33 mouse cellular contexts compared by ENCODE assay signal in the genomic region with DNA sequence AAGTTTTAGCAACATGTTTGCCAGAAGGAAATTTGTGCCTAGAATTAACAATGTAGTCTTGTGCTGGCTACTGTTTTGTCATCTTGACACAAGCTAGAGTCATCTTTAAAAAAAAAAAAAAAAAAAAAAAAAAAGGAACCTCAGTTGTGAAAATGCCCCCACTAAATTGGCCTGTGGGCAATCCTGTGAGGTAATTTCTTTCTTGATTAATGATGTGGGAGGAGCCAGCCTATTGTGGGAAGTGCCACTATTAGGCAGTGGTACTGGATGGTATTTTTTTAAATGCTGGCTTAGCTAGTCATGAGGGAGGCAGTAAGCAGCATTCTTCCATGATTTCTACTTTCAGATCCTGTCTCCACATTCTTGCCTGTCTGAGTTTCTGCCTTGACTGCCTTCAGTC. TPM values are rescaled to one million over a fixed set of nuclear protein-coding genes. Genes with fewer than 3 reads are reported as not detected.
DNase-seq lines count a peak whose midpoint lies in the region; ATAC-seq and TF ChIP-seq lines count a peak whose summit lies in the region.
"Had no signal": no experiment of that assay in that cellular context is flagged by ENCODE, and none has a peak within 500 bp of the region (broad histone marks: within the 10 kb centered on the region; RNA-seq: fewer than 3 reads in every experiment).

No protein-coding gene starts in this region.

- no peak overlapping the region for H3K9ac ChIP-seq in MEL (ENCODE audit: control insufficient read depth, low read depth, low read length, poor library complexity, severe bottlenecking)
- H3K9ac ChIP-seq: forebrain, embryonic 13.5 days; hindbrain, embryonic 14.5 days had no signal

- DNase-seq in 416B (ENCODE audit: low read depth), result peak; percentile 38
- DNase-seq in MEL (ENCODE audit: low read depth, low spot score), result peak; percentile 9
- no peak for DNase-seq in ovary, postnatal 36 days (ENCODE audit: low spot score)
- DNase-seq in Muller cell, postnatal 12 days (ENCODE audit: inconsistent ontology term), result no peak
- DNase-seq in adrenal gland, postnatal 14 days, result no peak
- DNase-seq: adrenal gland, adult 8-10 months; adrenal gland, postnatal 36 days; cerebellum, adult 11 months; cerebellum, adult 2 months; cerebellum, adult 9-11 months; cerebellum, postnatal 25 days; gastrocnemius, postnatal 10 days; gastrocnemius, postnatal 36 days; heart, adult 11 months had no signal

- H3K9me3 ChIP-seq in MEL (replicated peaks; ENCODE audit: insufficient read depth, low read length), result no peaks in the 10 kb centered on the region
- H3K9me3 ChIP-seq: forebrain, embryonic 10.5 days; forebrain, embryonic 13.5 days had no signal

- peak; percentile 76 for ATAC-seq in common myeloid progenitor, adult 5-6 weeks (replicated peaks; ENCODE audit: low read depth, poor library complexity, severe bottlenecking)
- ATAC-seq in megakaryocyte, adult 5-6 weeks (ENCODE audit: poor library complexity, severe bottlenecking), result peak; percentile 51
- ATAC-seq: activated CD4-positive, CD25-positive, alpha-beta regulatory T cell, adult 4 months; forebrain, embryonic 13.5 days; forebrain, embryonic 16.5 days; intestine, postnatal 0 days had no signal

- H3K4me1 ChIP-seq in MEL (ENCODE audit: control insufficient read depth in 1 of 2, insufficient read depth in 2 of 2, low read length in 2 of 2), result no peaks in the 10 kb centered on the region
- H3K4me1 ChIP-seq: forebrain, embryonic 10.5 days; forebrain, embryonic 13.5 days had no signal

- H3K27me3 ChIP-seq in MEL (ENCODE audit: control insufficient read depth in 1 of 2, insufficient read depth in 2 of 2, low read length in 2 of 2), result no peaks in the 10 kb centered on the region
- H3K27me3 ChIP-seq: forebrain, embryonic 13.5 days had no signal

- TF ChIP-seq RAD21 in MEL (IDR thresholded peaks at IDR 0.05; ENCODE audit: low read depth, low read length), result no peak

- H3K79me2 ChIP-seq in MEL (ENCODE audit: control insufficient read depth, insufficient read depth, low read length, poor library complexity), result no peaks in the 10 kb centered on the region

- no peak overlapping the region for H3K4me3 ChIP-seq in MEL (ENCODE audit: control insufficient read depth in 1 of 2, insufficient read depth in 1 of 2, low read depth in 2 of 2, low read length in 2 of 2)
- H3K4me3 ChIP-seq: forebrain, embryonic 10.5 days; forebrain, embryonic 13.5 days had no signal

- no peak for TF ChIP-seq CTCF in MEL (IDR thresholded peaks at IDR 0.05 in 2 of 3, conservative IDR thresholded peaks at IDR 0.05 in 1 of 3; ENCODE audit: control insufficient read depth in 1 of 3, insufficient read depth in 1 of 3, low read depth in 2 of 3, low read length in 3 of 3, poor library complexity in 1 of 3, severe bottlenecking in 1 of 3)

- no peaks in the 10 kb centered on the region for H3K36me3 ChIP-seq in MEL (ENCODE audit: control insufficient read depth in 1 of 2, insufficient read depth in 2 of 2, low read length in 2 of 2)

- no peak for TF ChIP-seq POLR2A in MEL (IDR thresholded peaks at IDR 0.05; ENCODE audit: control insufficient read depth in 1 of 2, insufficient read depth in 1 of 2, low read depth in 1 of 2, low read length in 2 of 2, poor library complexity in 1 of 2)

- no peak for TF ChIP-seq EP300 in MEL (IDR thresholded peaks at IDR 0.05; ENCODE audit: low read depth in 1 of 2, low read length in 2 of 2)

- no peak overlapping the region for H3K27ac ChIP-seq in MEL (ENCODE audit: control insufficient read depth, low read depth, low read length)
- H3K27ac ChIP-seq: forebrain, embryonic 10.5 days; forebrain, embryonic 13.5 days; hindbrain, embryonic 14.5 days had no signal

TF ChIP-seq in MEL, 35 proteins besides CTCF, POLR2A, EP300 and RAD21:
- TF ChIP-seq ZNF384 (IDR thresholded peaks at IDR 0.05; ENCODE audit: low read depth, low read length), result peak; percentile 83
- no peak for TF ChIP-seq POLR2AphosphoS5 (IDR thresholded peaks at IDR 0.05; ENCODE audit: borderline replicate concordance, low read depth, low read length)
- no peak for TF ChIP-seq NRF1 (IDR thresholded peaks at IDR 0.05; ENCODE audit: insufficient read depth, low read depth, low read length, poor library complexity, severe bottlenecking)
- TF ChIP-seq USF1 (IDR thresholded peaks at IDR 0.05; ENCODE audit: low read depth, low read length), result no peak

RNA-seq across cellular contexts. Expression of a gene that starts 20.9 kb away (rescaled TPM):
- total RNA-seq in MEL (2012; rRNA removed), result 4.5 and 4.8 TPM in 2 replicates
- polyA plus RNA-seq in MEL (2012; ENCODE audit: insufficient read depth in 1 of 2, insufficient read length in 2 of 2, low read depth in 1 of 2, low replicate concordance in 2 of 2, missing spikeins in 1 of 2), result 1 to 10 TPM in 1 of 2 experiments, not detected in 1; 5.9 TPM
- 9.8 and 10.1 TPM in 2 replicates for total RNA-seq in common myeloid progenitor, adult 5-6 weeks (2017)
- 5.3 and 6.8 TPM in 2 replicates for total RNA-seq in megakaryocyte, adult 5-6 weeks (2015)
- total RNA-seq in megakaryocyte, adult 5-6 weeks (2017), result 3.5 and 4.3 TPM in 2 replicates
- total RNA-seq in adrenal gland, postnatal 14 days (2021), result 19.3 and 22.9 TPM in 2 replicates

RNA-seq across cellular contexts. Expression of a gene that starts 26.7 kb away (rescaled TPM):
- not detected in 2 replicates for total RNA-seq in MEL (2012; rRNA removed)
- polyA plus RNA-seq in MEL (2012; ENCODE audit: insufficient read depth in 1 of 2, insufficient read length in 2 of 2, low read depth in 1 of 2, low replicate concordance in 2 of 2, missing spikeins in 1 of 2), result not detected
- total RNA-seq in common myeloid progenitor, adult 5-6 weeks (2017), result not detected in 2 replicates
- not detected in 2 replicates for total RNA-seq in megakaryocyte, adult 5-6 weeks (2015)
- not detected in 2 replicates for total RNA-seq in megakaryocyte, adult 5-6 weeks (2017)
- total RNA-seq in adrenal gland, postnatal 14 days (2021), result not detected in 2 replicates
- total RNA-seq: adrenal gland, adult 8-10 months; adrenal gland, postnatal 36 days; ES-E14; gastrocnemius, adult 18-20 months; gastrocnemius, postnatal 10 days; gastrocnemius, postnatal 36 days; heart, adult 8-10 months; heart, postnatal 25 days had no signal
- polyA plus RNA-seq: activated CD4-positive, CD25-positive, alpha-beta regulatory T cell, adult 4 months; cerebellum, adult 2 months; embryonic facial prominence, embryonic 11.5 days; embryonic facial prominence, embryonic 14.5 days; forebrain, embryonic 10.5 days; forebrain, embryonic 13.5 days; forebrain, embryonic 16.5 days; heart, embryonic 11.5 days; heart, embryonic 14.5 days; heart, postnatal 0 days; hindbrain, embryonic 11.5 days; hindbrain, embryonic 14.5 days; intestine, embryonic 14.5 days; intestine, postnatal 0 days had no signal

RNA-seq across cellular contexts. Expression of a gene that starts 35.2 kb away (rescaled TPM):
- 0.04 TPM in 1 of 2 replicates, not detected in the other for total RNA-seq in MEL (2012; rRNA removed)
- polyA plus RNA-seq in MEL (2012; ENCODE audit: insufficient read depth in 1 of 2, insufficient read length in 2 of 2, low read depth in 1 of 2, low replicate concordance in 2 of 2, missing spikeins in 1 of 2), result not detected
- total RNA-seq in common myeloid progenitor, adult 5-6 weeks (2017), result not detected in 2 replicates
- total RNA-seq in megakaryocyte, adult 5-6 weeks (2015), result not detected in 2 replicates
- not detected in 2 replicates for total RNA-seq in megakaryocyte, adult 5-6 weeks (2017)
- total RNA-seq in adrenal gland, postnatal 14 days (2021), result not detected in 2 replicates
- total RNA-seq: adrenal gland, adult 8-10 months; adrenal gland, postnatal 36 days; gastrocnemius, adult 18-20 months; gastrocnemius, postnatal 10 days; gastrocnemius, postnatal 36 days; heart, adult 8-10 months; heart, postnatal 25 days had no signal
- polyA plus RNA-seq: activated CD4-positive, CD25-positive, alpha-beta regulatory T cell, adult 4 months; embryonic facial prominence, embryonic 11.5 days; embryonic facial prominence, embryonic 14.5 days; forebrain, embryonic 10.5 days; forebrain, embryonic 13.5 days; forebrain, embryonic 16.5 days; heart, embryonic 11.5 days; heart, embryonic 14.5 days; heart, postnatal 0 days; hindbrain, embryonic 11.5 days; hindbrain, embryonic 14.5 days; intestine, embryonic 14.5 days; intestine, postnatal 0 days had no signal

RNA-seq across cellular contexts. Expression of a gene that starts 47.6 kb away (rescaled TPM):
- total RNA-seq in MEL (2012; rRNA removed), result not detected in 2 replicates
- not detected for polyA plus RNA-seq in MEL (2012; ENCODE audit: insufficient read depth in 1 of 2, insufficient read length in 2 of 2, low read depth in 1 of 2, low replicate concordance in 2 of 2, missing spikeins in 1 of 2)
- not detected in 2 replicates for total RNA-seq in common myeloid progenitor, adult 5-6 weeks (2017)
- total RNA-seq in megakaryocyte, adult 5-6 weeks (2015), result not detected in 2 replicates
- not detected in 2 replicates for total RNA-seq in megakaryocyte, adult 5-6 weeks (2017)
- 0.26 and 0.30 TPM in 2 replicates for total RNA-seq in adrenal gland, postnatal 14 days (2021)
- total RNA-seq: gastrocnemius, adult 18-20 months; heart, adult 8-10 months; heart, postnatal 25 days had no signal
- polyA plus RNA-seq: heart, embryonic 14.5 days; heart, postnatal 0 days had no signal

Comparison
In these comparisons a context has a peak if more than half of its experiments do, and no peak if none do; other contexts are left out.
1. DNase-seq: peak in 416B (single experiment) and MEL (single experiment); none in ovary, postnatal 36 days (single experiment), Muller cell, postnatal 12 days (single experiment) and adrenal gland, postnatal 14 days (single experiment).